Mouse (Mus musculus): ENCODE results near the gene Tyw1. TPM values are rescaled to one million over a fixed set of nuclear protein-coding genes. Genes with fewer than 3 reads are reported as not detected.

The Tyw1 gene
- polyA plus RNA-seq, 1 experiment, result 23.6 TPM

GRCm38 (mm10) chr5:130386418-130386817 is 131.0 kb downstream of the Tyw1 start:
- no peak overlapping the region for H3K4me3 ChIP-seq

More at GRCm38 (mm10) chr5:130386418-130386817, 131.0 kb downstream of the Tyw1 start:
- TF ChIP-seq MYOG (IDR thresholded peaks at IDR 0.05; ENCODE audit: control insufficient read depth in 1 of 3, insufficient read depth in 1 of 3, insufficient read length in 2 of 3, low read depth in 2 of 3) (no peak), MYOD1 (IDR thresholded peaks at IDR 0.05; ENCODE audit: control insufficient read depth in 1 of 3, insufficient read length in 2 of 3, low read depth in 2 of 3) (no peak), POLR2AphosphoS2 (IDR thresholded peaks at IDR 0.05; ENCODE audit: insufficient read length, low read depth) (no peak), POLR2A (IDR thresholded peaks at IDR 0.05; ENCODE audit: insufficient read length, low read depth) (no peak), REST (IDR thresholded peaks at IDR 0.05; ENCODE audit: insufficient read depth, insufficient read length) (no peak), E2F4 (IDR thresholded peaks at IDR 0.05; ENCODE audit: insufficient read depth) (no peak), USF1 (IDR thresholded peaks at IDR 0.05; ENCODE audit: low read depth) (no peak), TCF3 (IDR thresholded peaks at IDR 0.05; ENCODE audit: insufficient read length, low read depth) (no peak), TCF12 (IDR thresholded peaks at IDR 0.05; ENCODE audit: insufficient read depth, poor library complexity, severe bottlenecking) (no peak), SRF (IDR thresholded peaks at IDR 0.05; ENCODE audit: control insufficient read depth, insufficient read length, low read depth) (no peak)
- H3K4me2 ChIP-seq (ENCODE audit: low read depth), result no peak overlapping the region
- no peaks in the 10 kb centered on the region for H3K79me2 ChIP-seq (ENCODE audit: control insufficient read depth, insufficient read depth)
- no peaks in the 10 kb centered on the region for H3K36me3 ChIP-seq (ENCODE audit: control insufficient read depth, insufficient read depth)
- no peaks in the 10 kb centered on the region for H3K27me3 ChIP-seq (ENCODE audit: control insufficient read depth, insufficient read depth, insufficient read length)
- H3ac ChIP-seq (ENCODE audit: control insufficient read depth, insufficient read length), result no peak overlapping the region

Other genes starting within 250 kb of the Tyw1 start
- gene Asl, start 226.4 kb upstream of the Tyw1 start, polyA plus RNA-seq (2012; fragmentation: generic; extraction: Trizol), result 45.8 TPM
- 30.8 TPM for gene Crcp, start 226.3 kb upstream of the Tyw1 start, polyA plus RNA-seq (2012; fragmentation: generic; extraction: Trizol)
- 9.4 TPM for gene Tpst1, start 182.3 kb upstream of the Tyw1 start, polyA plus RNA-seq (2012; fragmentation: generic; extraction: Trizol)
- gene Kctd7, start 110.8 kb upstream of the Tyw1 start, polyA plus RNA-seq (2012; fragmentation: generic; extraction: Trizol), result 4.5 TPM
- 18.8 TPM for gene Rabgef1, start 83.8 kb upstream of the Tyw1 start, polyA plus RNA-seq (2012; fragmentation: generic; extraction: Trizol)
- 25.3 TPM for gene Tmem248, start 38.5 kb upstream of the Tyw1 start, polyA plus RNA-seq (2012; fragmentation: generic; extraction: Trizol)
- 47.2 TPM for gene Sbds, start 89 bp upstream of the Tyw1 start, polyA plus RNA-seq (2012; fragmentation: generic; extraction: Trizol)
- gene Caln1, start 113.8 kb downstream of the Tyw1 start, polyA plus RNA-seq (2012; fragmentation: generic; extraction: Trizol), result not detected
- not detected for gene A330070K13Rik, start 129.0 kb downstream of the Tyw1 start, polyA plus RNA-seq (2012; fragmentation: generic; extraction: Trizol)

All from myocyte (in vitro differentiated cells).